Mouse (Mus musculus) forebrain, embryonic 15.5 days (tissue): ENCODE data around the gene Tmem72. TPM values are rescaled to one million over a fixed set of nuclear protein-coding genes. Genes with fewer than 3 reads are reported as not detected.

ENCODE experiments used
- ATAC-seq: fragments of 200-750 bp; cut with Nextera tagmentation; replicated peaks from 2 replicates; pipeline ENCODE4 v1.8.0; 2017; ENCODE audit warnings: mild to moderate bottlenecking, moderate TSS enrichment, moderate library complexity
- H3K27ac ChIP-seq: fragments of 300-500 bp; sonication (generic); replicated peaks from 2 replicates; pipeline ENCODE4 v1.5.1; 2015; ENCODE audit warnings: mild to moderate bottlenecking, inconsistent platforms
- H3K27me3 ChIP-seq: fragments of 300-500 bp; sonication (generic); 2 replicates; pipeline ENCODE4 v1.6.1; 2015; ENCODE audit warnings: inconsistent platforms
- H3K36me3 ChIP-seq: fragments of 300-500 bp; sonication (generic); 2 replicates; pipeline ENCODE4 v1.6.1; 2015; ENCODE audit warnings: mild to moderate bottlenecking, inconsistent platforms
- H3K4me1 ChIP-seq: fragments of 300-500 bp; sonication (generic); 2 replicates; pipeline ENCODE4 v1.6.1; 2015; ENCODE audit warnings: inconsistent platforms
- H3K4me2 ChIP-seq: fragments of 300-500 bp; sonication (generic); replicated peaks from 2 replicates; pipeline ENCODE4 v1.6.1; 2015; ENCODE audit warnings: mild to moderate bottlenecking, inconsistent platforms
- H3K4me3 ChIP-seq: fragments of 300-500 bp; sonication (generic); 2 replicates; pipeline ENCODE4 v1.5.1; 2015; ENCODE audit warnings: mild to moderate bottlenecking, inconsistent platforms
- H3K9ac ChIP-seq: fragments of 300-500 bp; sonication (generic); replicated peaks from 2 replicates; pipeline ENCODE4 v1.6.1; 2015; ENCODE audit warnings: mild to moderate bottlenecking, inconsistent platforms
- H3K9me3 ChIP-seq: fragments of 300-500 bp; sonication (generic); 2 replicates; pipeline ENCODE4 v1.6.1; 2016; ENCODE audit warnings: inconsistent platforms
- WGBS: fragments of 180-500 bp; shearing (Covaris S2); methylation state at CpG from one replicate; pipeline ENCODE4 v1.1.7; 2015; ENCODE audit warnings: mixed read lengths; 5-methylcytosine and 5-hydroxymethylcytosine counted together
- polyA plus RNA-seq: library from polyadenylated mRNA; unstranded; fragments of >200 nt; fragmentation: Nextera tagmentation; extraction: Ambion mirVana; gene quantifications from 2 replicates; pipeline ENCODE4 v1.2.1, GENCODE M21; 2015

Gene Tmem72
- polyA plus RNA-seq, 1 experiment from 2014 or later: 1.4 TPM

DNA sequence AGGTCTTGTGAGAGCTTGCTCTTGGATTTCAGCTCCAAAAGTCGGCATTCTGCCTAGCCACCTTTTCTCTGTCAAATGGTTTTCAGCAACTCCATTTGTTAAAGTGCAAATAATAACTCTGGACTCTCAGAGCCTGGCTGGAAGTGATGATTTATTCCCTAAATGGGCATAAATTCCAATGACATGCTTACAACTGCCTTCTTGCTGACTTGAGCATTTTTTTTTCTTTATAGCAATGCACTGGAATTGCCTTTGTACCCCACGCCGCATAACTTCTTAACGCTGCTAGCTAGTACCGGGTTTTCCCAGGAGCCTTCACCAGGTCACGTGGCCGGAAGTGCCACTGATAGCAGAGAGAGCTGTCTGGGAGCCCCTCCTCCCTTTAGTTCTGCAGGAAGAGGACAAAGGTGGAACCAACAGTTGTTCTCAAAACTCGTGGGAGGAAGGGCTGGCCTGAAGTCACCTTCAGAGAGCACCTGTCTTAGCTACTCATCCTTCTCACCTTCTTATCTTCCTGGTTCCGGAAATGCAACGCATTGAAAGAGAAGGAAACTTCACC, 40.3 kb downstream of the Tmem72 start:
- no peak overlapping the region for H3K27ac ChIP-seq
- 83% methylated on average over 10 of the region's 10 CpGs for WGBS
- H3K4me1 ChIP-seq: peaks cover 23% of the 10 kb centered on the region
- no peak overlapping the region for H3K4me2 ChIP-seq
- no peaks in the 10 kb centered on the region for H3K27me3 ChIP-seq
- H3K9ac ChIP-seq: no peak overlapping the region
- no peak for ATAC-seq
- H3K36me3 ChIP-seq: no peaks in the 10 kb centered on the region
- H3K9me3 ChIP-seq: no peaks in the 10 kb centered on the region
- H3K4me3 ChIP-seq: no peak overlapping the region

DNA sequence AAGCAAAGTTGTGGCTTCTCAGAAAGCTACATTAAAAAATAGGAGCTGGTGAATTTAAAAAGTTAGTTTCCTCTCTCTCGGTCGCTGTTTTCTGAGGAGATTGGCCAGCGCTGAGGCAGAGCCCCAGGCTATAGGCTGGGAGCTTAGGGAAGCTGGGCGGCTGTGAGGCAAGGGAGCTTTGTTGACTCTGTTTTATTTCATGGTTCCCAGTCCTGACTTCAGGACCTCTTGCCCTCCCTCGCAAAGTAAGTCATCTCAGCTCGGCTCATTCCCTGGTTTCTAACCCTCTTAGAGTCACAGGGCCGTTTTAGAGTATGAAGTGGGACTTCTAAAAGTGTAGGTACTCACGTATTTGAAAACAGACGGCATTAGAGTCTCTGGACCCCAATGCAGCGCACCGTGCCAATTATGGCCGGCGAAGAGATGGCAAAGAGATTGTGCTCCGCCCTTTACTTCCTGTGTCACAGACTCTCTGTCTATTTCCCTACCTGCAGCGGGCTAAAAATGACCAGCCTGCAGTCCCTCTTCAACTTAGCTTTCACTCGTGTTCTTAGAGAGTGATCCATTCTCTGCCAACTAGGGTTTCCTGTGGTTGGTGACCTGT, 42.3 kb downstream of the Tmem72 start:
- H3K27ac ChIP-seq: peak overlapping the region; percentile 71; the same call in 1 of the 2 replicates
- peaks cover 42% of the 10 kb centered on the region for H3K4me1 ChIP-seq
- ATAC-seq: 0 out of 2 replicates have a peak, but pooled peaks have one; percentile 15
- 24% methylated on average over 16 of the region's 16 CpGs for WGBS
- no peaks in the 10 kb centered on the region for H3K9me3 ChIP-seq
- no peaks in the 10 kb centered on the region for H3K27me3 ChIP-seq
- H3K4me2 ChIP-seq: peak overlapping the region; percentile 96
- peak overlapping the region; percentile 64; the same call in 1 of the 2 replicates for H3K9ac ChIP-seq
- H3K4me3 ChIP-seq: peak overlapping the region; percentile 56
- H3K36me3 ChIP-seq: no peaks in the 10 kb centered on the region

DNA sequence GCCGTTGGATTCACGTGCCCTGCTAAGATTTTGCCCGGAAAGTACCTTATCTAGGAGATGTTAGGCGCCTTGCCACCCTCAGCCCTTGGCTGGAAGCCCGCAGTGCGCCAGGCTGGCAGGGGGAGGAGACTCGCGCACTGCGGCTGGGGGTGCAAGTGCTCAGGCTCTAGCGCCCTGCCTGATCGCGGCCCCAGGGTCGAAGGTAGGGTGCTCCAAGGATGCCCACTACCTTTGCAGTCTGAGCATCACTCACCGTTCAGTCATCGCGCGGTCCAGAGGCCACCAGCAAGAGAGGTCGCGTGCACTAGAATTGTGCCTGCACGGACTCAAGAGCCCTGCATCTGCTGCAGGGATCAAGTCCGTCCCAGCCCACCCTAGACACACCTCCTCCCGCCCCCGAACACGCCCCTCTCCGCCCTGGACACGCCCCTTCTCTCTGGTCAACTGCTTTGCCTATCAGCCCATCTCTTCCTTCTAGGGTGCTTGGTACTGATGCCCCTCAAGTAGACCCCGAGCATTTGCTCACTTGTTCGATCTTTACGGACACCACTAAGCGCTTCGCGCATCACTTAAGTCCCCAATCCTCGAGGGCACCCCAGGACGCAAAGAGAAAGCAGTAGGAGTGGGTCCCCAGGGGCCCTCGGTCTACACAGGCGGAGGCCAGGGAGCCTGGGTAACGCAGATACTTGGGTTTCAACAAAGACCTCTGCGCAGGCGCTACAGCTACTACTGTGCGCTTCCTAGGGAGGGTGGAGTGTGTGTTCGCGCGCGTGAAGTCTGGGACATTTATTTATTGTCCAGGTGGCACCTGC, 43.0 kb downstream of the Tmem72 start, which contains the start of gene Rassf4:
TSS of gene Rassf4 (minus strand) at position 482 of the 812 bp plus-strand sequence.
- H3K36me3 ChIP-seq: no peaks in the 10 kb centered on the region
- no peaks in the 10 kb centered on the region for H3K9me3 ChIP-seq
- no peaks in the 10 kb centered on the region for H3K27me3 ChIP-seq
- peak within 1 kb of the TSS; percentile 64 for H3K9ac ChIP-seq
- H3K4me2 ChIP-seq: peak within 1 kb of the TSS; percentile 96
- WGBS: under 1% methylated on average over 44 of the region's 44 CpGs
- peaks cover 42% of the 10 kb centered on the region for H3K4me1 ChIP-seq
- peak within 1 kb of the TSS; percentile 56 for H3K4me3 ChIP-seq
- ATAC-seq: peak; percentile 91
- peak within 1 kb of the TSS; percentile 71 for H3K27ac ChIP-seq

DNA sequence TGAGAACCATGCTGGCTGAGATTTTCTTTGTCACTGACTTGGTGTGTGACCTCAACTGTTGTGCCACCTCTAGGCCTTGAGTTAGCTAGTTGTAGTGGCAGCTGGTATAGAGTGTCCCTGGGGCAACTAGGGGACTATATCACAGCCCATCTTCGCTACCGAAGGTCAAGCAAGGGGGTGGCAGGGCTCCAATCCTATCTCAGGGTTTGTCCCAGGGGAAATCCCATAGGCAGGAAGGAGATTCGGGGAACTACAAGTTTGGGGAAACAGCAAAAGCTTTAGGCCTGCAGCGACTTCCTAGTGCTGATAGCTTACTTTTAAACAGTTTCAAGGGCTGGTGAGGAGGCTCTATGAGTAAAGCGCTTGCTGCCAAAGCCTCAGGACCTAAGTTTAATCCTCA, 44.4 kb downstream of the Tmem72 start:
- ATAC-seq: no peak
- no peak overlapping the region for H3K27ac ChIP-seq
- H3K36me3 ChIP-seq: no peaks in the 10 kb centered on the region
- H3K27me3 ChIP-seq: no peaks in the 10 kb centered on the region
- no peak overlapping the region for H3K4me2 ChIP-seq
- H3K9me3 ChIP-seq: no peaks in the 10 kb centered on the region
- peaks cover 43% of the 10 kb centered on the region for H3K4me1 ChIP-seq
- H3K4me3 ChIP-seq: no peak overlapping the region
- WGBS: 71% methylated on average over 5 of the region's 5 CpGs
- H3K9ac ChIP-seq: no peak overlapping the region

DNA sequence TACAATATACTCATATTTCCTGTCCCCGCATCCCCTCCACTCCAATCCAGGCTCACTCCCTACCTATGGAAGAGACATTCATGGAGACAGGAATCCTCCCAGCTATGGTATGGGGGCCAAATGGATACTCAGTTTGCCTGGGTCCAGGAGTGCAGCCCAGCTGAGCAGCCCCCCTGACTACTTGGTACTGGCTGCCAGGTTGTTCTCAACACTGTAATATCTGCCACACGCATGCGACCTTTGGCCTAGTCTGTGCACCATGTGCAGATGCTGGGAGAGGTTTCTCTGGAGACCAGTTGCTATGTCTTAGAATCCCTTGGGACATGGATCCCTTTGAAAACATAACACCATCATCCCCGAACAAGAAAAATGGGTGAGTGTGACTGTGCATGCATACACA, 44.9 kb downstream of the Tmem72 start:
- Histone ChIP-seq H3K4me2 (no peak overlapping the region), H3K4me3 (no peak overlapping the region), H3K36me3 (no peaks in the 10 kb centered on the region), H3K9me3 (no peaks in the 10 kb centered on the region), H3K9ac (no peak overlapping the region), H3K27ac (no peak overlapping the region), H3K27me3 (no peaks in the 10 kb centered on the region), H3K4me1 (peaks cover 49% of the 10 kb centered on the region)
- no peak for ATAC-seq
- 86% methylated on average over 4 of the region's 4 CpGs for WGBS

DNA sequence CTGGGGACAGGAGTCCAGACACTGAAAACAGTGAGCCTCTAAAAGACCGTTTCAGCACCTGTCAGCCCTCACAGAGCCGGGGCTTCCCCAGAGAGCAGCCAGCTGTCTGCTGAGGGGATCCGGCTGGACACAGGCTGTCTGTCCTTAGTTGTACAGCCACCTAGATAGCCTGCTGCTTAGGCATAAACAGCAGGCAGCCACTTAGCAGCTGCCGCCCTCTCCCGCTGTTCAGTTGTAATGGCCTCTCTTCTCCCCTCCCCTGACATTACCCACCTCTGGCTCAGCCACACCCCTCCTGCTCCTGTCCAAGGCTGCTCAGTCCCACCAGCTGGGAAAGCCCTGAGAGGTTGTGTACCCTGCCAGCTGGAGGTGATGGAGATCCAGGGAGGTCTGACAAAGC, 45.7 kb downstream of the Tmem72 start:
- no peaks in the 10 kb centered on the region for H3K27me3 ChIP-seq
- no peak for ATAC-seq
- H3K36me3 ChIP-seq: no peaks in the 10 kb centered on the region
- peaks cover 55% of the 10 kb centered on the region for H3K4me1 ChIP-seq
- no peak overlapping the region for H3K4me2 ChIP-seq
- peak overlapping the region; percentile 56 for H3K27ac ChIP-seq
- no peak overlapping the region for H3K4me3 ChIP-seq
- H3K9ac ChIP-seq: no peak overlapping the region
- no peaks in the 10 kb centered on the region for H3K9me3 ChIP-seq
- WGBS: 13% methylated on average over 5 of the region's 5 CpGs

DNA sequence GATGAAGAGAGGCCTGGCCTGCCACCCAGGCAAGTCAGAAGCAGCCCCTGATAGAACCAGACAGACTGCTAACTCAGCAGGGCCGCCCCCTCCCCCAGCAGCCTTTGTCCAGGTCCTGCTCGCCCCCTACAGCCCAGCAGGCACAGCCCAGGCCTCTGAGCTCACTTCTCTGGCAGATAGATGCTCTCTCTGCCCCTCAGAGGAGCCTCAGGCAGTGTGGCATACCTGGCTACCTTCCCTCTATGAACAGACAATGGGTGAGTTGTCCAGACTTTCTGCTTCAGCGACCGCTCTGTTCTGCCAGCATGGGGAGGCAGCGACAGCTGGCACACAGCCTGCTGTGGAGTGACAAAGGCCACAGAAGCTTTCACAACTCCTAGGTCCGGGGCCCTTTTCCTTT, 46.6 kb downstream of the Tmem72 start:
- Histone ChIP-seq H3K4me3 (no peak overlapping the region), H3K36me3 (no peaks in the 10 kb centered on the region), H3K9me3 (no peaks in the 10 kb centered on the region), H3K4me1 (peaks cover 55% of the 10 kb centered on the region), H3K9ac (no peak overlapping the region), H3K27ac (peak overlapping the region; percentile 56), H3K4me2 (no peak overlapping the region), H3K27me3 (no peaks in the 10 kb centered on the region)
- WGBS: 9% methylated on average over 6 of the region's 6 CpGs
- ATAC-seq: 0 out of 2 replicates have a peak, but pooled peaks have one; percentile 9

DNA sequence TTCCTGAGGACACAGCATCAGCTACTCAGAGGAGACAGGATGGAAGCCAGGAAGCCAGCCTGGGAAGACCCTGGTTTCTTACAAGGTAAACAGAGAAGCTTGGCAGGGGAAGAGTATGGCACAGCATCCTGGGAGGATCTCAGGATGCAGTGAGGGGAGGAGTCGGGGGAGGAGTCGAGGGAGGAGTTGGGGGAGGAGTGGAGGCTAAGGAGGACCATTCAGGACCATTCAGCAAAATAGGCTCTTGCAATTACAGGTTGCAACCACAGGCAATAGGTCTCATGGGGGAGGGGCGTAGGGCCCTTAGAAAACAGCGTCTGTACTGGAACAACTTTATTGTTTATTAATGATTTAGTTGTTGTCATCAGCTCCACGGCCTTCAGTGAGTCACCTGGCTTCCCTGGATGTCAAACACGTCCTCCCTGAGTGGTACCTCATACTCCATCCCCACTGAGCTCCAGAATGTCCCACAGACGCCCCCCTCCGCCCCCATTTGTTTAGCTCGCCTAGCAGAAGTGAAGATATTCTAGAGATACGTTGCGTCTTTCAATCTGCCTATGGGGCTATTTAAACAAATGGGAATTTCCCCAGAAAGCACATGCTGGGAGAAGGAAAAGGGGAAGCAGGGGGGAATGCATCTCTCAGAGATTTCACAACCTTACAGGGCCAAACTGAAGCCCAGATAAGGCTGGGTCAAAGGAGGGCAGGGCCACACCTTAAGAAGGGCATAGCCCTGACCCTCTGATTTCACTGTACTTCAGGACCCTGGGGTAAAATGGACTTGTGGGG, 47.8 kb downstream of the Tmem72 start:
- 53% methylated on average over 11 of the region's 11 CpGs for WGBS
- H3K4me2 ChIP-seq: no peak overlapping the region
- H3K27ac ChIP-seq: no peak overlapping the region
- no peaks in the 10 kb centered on the region for H3K9me3 ChIP-seq
- no peaks in the 10 kb centered on the region for H3K36me3 ChIP-seq
- no peaks in the 10 kb centered on the region for H3K27me3 ChIP-seq
- ATAC-seq: no peak
- H3K9ac ChIP-seq: no peak overlapping the region
- H3K4me3 ChIP-seq: no peak overlapping the region
- peaks cover 48% of the 10 kb centered on the region for H3K4me1 ChIP-seq

DNA sequence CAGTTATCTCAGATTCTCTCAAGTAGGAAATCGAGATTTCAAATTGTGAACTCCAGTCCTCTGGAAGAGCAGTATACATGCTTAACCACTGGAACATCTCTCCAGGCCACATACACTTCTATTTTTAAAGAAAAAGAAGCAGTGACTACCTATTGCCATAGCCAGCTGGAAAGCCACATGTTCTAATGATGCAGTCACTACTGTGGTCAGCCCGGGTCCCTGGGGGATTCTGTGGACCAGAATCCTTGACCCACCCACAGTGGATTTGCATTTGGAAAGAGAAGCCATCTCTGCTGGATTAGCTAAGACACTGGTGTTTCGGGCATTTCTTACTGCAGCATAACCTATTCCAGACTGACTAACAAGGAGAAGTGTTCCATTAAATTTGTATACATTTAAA, 49.3 kb downstream of the Tmem72 start:
- H3K4me1 ChIP-seq: peaks cover 36% of the 10 kb centered on the region
- no peak overlapping the region for H3K4me3 ChIP-seq
- 0 out of 2 replicates have a peak overlapping the region, but pooled peaks have one; percentile 0 for H3K27ac ChIP-seq
- no peaks in the 10 kb centered on the region for H3K9me3 ChIP-seq
- H3K4me2 ChIP-seq: no peak overlapping the region
- H3K9ac ChIP-seq: no peak overlapping the region
- no peaks in the 10 kb centered on the region for H3K36me3 ChIP-seq
- H3K27me3 ChIP-seq: no peaks in the 10 kb centered on the region
- 68% methylated on average over 3 of the region's 3 CpGs for WGBS
- no peak for ATAC-seq

DNA sequence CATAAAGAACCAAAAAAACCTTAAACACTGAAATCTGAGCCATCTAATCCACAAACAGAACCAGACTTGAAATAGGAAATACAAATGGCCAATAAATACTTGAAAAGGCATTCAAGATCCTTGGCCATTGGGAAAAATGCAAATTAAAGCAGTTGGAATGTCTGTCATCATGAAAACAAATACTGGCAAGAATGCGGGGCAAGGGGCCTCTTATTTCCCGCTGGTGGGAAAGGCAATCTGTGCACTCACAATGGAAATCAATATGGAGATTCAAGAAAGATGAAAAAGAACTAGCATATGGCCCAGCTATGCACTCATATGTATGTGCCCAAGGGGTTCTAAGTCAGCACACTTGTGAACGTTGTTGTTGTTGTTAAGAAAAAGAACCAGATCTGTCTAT, 49.8 kb downstream of the Tmem72 start:
- H3K27me3 ChIP-seq: no peaks in the 10 kb centered on the region
- 6% methylated on average over 3 of the region's 3 CpGs for WGBS
- no peak overlapping the region for H3K4me2 ChIP-seq
- no peak for ATAC-seq
- H3K4me1 ChIP-seq: peaks cover 34% of the 10 kb centered on the region
- H3K9ac ChIP-seq: no peak overlapping the region
- H3K36me3 ChIP-seq: no peaks in the 10 kb centered on the region
- H3K9me3 ChIP-seq: no peaks in the 10 kb centered on the region
- no peak overlapping the region for H3K4me3 ChIP-seq
- 0 out of 2 replicates have a peak overlapping the region, but pooled peaks have one; percentile 0 for H3K27ac ChIP-seq

DNA sequence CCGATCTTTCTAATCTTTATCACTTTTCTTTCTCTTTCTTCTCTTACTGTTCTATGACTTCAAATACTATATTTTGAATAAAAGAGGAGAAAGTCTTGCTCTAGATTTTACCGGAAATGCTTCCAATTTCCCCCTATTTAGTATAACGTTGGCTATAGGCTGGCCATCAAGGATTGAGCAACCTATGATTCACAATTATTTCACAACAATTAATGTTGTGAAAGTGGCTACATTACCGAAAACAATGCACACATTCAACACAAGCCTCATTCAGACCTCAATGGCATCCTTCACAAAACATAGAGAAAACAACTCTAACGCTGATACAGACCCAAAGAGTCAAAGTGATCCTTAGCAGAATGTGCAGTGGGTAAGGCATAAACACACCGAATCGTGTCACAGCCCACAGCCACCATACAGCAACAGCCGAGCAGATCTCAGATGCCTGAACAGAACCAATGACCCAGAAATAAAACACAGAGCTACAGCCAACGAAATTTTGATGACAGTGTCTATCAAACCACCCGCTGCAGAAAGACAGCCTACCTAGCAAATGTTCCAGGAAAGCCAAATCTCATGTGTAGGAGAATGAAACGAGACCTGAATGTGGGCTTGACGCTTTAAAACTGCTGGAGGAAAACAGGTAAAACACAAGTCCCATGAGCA, 50.5 kb downstream of the Tmem72 start:
- Histone ChIP-seq H3K9ac (no peak overlapping the region), H3K9me3 (no peaks in the 10 kb centered on the region), H3K27me3 (no peaks in the 10 kb centered on the region), H3K4me2 (no peak overlapping the region), H3K27ac (no peak overlapping the region), H3K36me3 (no peaks in the 10 kb centered on the region), H3K4me3 (no peak overlapping the region), H3K4me1 (peaks cover 30% of the 10 kb centered on the region)
- no peak for ATAC-seq
- 53% methylated on average over 12 of the region's 12 CpGs for WGBS
